Mouse (Mus musculus) 3134 (cell line): Measurements from ENCODE around the gene Baz2b.

Experiments
- DNase-seq: peaks from one replicate; pipeline ENCODE4 v3.0.0-alpha.2; 2011; ENCODE audit warnings: low spot score; ENCODE audit not compliant: insufficient read length; ENCODE audit errors: extremely low read depth

Gene Baz2b

GRCm38 (mm10) chr2:60209703-60210651, at the start of gene Baz2b, which contains the start of gene March7:
Gene Baz2b, minus strand, starts transcription at chr2:60209839.
Gene March7, plus strand, starts transcription at chr2:60209887.
- peak; percentile 82 for DNase-seq

DNA sequence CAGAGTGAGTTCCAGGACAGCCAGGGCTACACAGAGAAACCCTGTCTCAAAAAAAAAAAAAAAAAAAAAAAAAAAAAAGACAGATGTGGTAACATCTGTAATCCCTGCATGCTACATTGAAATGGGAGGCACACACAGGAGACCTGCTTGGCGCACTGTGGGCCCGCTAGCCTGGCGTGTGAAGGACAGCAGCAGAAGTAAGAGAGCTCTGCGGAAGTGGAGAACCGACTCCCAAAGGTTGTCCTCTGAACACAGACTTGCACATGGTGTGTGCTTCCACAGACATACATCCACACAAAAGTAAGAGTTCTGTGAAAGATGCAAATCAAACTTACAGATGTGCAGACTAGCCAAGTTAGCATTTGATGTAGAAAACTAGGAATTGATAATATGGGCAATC, 49.5 kb upstream of the Baz2b start:
- no peak for DNase-seq

- DNase-seq: no peak
These were observed 47.1 kb upstream of the Baz2b start for GRCm38 (mm10) chr2:60256751-60257150.

GRCm38 (mm10) chr2:60253506-60253905, 43.9 kb upstream of the Baz2b start:
- no peak for DNase-seq

GRCm38 (mm10) chr2:60252782-60253181, 43.1 kb upstream of the Baz2b start:
- DNase-seq: no peak

- no peak for DNase-seq
These were observed 24.9 kb upstream of the Baz2b start for GRCm38 (mm10) chr2:60234506-60234905.

GRCm38 (mm10) chr2:60233147-60233546, 23.5 kb upstream of the Baz2b start:
- DNase-seq: no peak

- DNase-seq: no peak
These were observed 20.7 kb upstream of the Baz2b start for GRCm38 (mm10) chr2:60230361-60230760.

- no peak for DNase-seq
These were observed 18.8 kb upstream of the Baz2b start for GRCm38 (mm10) chr2:60228470-60228869.

DNA sequence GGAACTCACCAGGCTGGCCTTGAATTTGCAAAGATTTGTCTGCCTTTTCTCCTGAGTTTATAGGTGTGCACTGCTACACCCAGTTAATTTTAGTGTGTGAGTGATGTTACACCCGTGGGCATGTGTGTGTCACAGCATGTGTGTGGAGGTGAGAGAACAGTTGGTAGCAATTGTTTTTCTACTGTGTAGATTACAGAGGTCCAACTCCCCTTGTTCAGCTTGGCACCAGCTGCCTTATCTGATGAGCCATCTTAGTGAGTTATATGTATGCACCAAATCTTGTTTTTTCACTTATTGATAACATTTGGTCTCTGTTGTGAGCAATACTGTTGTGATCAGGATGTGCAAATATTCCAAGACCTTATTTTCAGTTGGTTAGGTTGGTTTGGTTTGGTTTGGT, 13.8 kb upstream of the Baz2b start:
- no peak for DNase-seq

DNA sequence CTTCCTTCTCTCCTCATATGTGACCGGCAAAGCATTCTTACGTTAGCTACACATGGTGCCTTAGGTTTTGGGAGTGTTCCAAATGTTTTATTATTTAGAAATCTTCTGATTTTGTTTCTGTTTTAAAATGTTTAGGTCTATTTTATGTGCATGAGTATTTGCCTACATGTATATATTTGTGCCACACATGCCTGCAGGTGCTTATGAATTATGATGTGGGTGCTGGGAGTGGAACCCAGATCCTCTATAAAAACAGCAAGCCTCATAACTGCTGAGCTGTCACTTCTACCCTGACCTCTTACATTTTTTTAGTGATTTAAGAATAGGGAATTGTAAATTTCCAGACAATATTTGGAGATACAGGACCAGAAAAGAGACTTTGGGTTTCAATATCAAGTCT, 12.3 kb upstream of the Baz2b start:
- DNase-seq: no peak

DNA sequence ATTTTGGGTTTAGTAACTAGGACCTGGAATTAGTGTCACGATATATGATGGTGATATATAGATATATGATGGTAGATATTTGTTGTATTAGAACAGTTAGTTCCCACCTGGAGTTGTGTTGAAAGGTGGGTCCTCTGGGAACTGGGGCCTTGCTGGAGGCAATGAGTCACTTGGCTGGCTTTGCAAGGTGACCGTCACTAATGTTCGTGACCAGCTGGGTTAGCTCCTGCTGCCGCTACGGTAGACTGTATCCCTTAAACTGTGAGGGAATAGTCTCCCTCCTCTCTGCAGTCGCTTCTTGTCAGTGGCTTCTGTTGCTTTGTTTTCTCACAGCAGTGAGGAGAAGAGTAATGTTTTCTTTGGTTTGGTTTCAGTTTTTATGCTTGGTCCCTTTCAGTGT, 11.6 kb upstream of the Baz2b start:
- DNase-seq: no peak

- DNase-seq: no peak
These were observed 8.0 kb upstream of the Baz2b start for GRCm38 (mm10) chr2:60217620-60218019.

GRCm38 (mm10) chr2:60216547-60217153, 7.0 kb upstream of the Baz2b start:
- DNase-seq: no peak

GRCm38 (mm10) chr2:60214683-60215082, 5.0 kb upstream of the Baz2b start:
- DNase-seq: no peak

GRCm38 (mm10) chr2:60212488-60212887, 2.8 kb upstream of the Baz2b start:
- no peak for DNase-seq

DNA sequence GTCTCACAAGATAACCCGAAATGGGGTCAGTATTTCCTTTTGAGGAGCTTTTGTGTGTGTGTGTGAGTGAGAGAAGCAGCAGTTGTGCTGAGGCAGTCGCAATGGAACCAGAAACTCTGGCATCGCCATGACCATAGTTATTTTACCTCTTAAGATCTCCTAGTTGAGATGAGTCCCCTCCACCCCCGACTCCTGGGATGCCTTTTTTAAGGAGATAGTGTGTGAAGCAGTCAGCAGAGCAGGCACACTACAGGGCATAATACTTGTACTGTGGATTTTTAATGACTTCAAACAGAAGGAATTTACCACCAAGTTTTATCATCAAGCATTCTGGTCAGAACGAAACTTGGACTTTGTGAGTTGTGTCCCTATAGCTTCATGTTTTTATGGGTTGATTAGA, 1.2 kb upstream of the Baz2b start:
- DNase-seq: no peak

GRCm38 (mm10) chr2:60209122-60209611, 472 bp downstream of the Baz2b start:
- DNase-seq: peak; percentile 67

GRCm38 (mm10) chr2:60205795-60206194, 3.8 kb downstream of the Baz2b start:
- DNase-seq: no peak

GRCm38 (mm10) chr2:60204162-60204561, 5.5 kb downstream of the Baz2b start:
- no peak for DNase-seq

GRCm38 (mm10) chr2:60203733-60204132, 5.9 kb downstream of the Baz2b start:
- no peak for DNase-seq
